Mouse (Mus musculus): ENCODE measurements around the gene Echs1. TPM values are rescaled to one million over a fixed set of nuclear protein-coding genes. Genes with fewer than 3 reads are reported as not detected.
"Not testable (repeated sequence)": the region's sequence is repeated elsewhere in the genome, so short reads cannot be mapped to it uniquely, and the experiment has no call there.

Gene Echs1
- polyA plus RNA-seq, 1 experiment, result 45.7 TPM

GRCm38 (mm10) chr7:140137135-140138020 lies 21.1 kb upstream of the Echs1 start, which contains the start of gene Mtg1:
Mtg1 (plus strand) TSS chr7:140137564.
- Histone ChIP-seq H3K4me3 (ENCODE audit: insufficient read depth, low read length) (peak within 1 kb of the TSS; percentile 98), H3K27ac (ENCODE audit: insufficient read depth, low read depth, low read length) (peak within 1 kb of the TSS; percentile 86), H3K4me1 (ENCODE audit: control insufficient read depth, insufficient read depth, low read length) (peaks cover 16% of the 10 kb centered on the region)
- no peak for TF ChIP-seq CTCF (IDR thresholded peaks at IDR 0.05; ENCODE audit: low read depth, low read length)
- no peak for TF ChIP-seq POLR2A (IDR thresholded peaks at IDR 0.05; ENCODE audit: borderline replicate concordance, low read depth, low read length)

- TF ChIP-seq CTCF (IDR thresholded peaks at IDR 0.05; ENCODE audit: low read depth, low read length), result no peak
- no peak for TF ChIP-seq POLR2A (IDR thresholded peaks at IDR 0.05; ENCODE audit: borderline replicate concordance, low read depth, low read length)
- H3K4me1 ChIP-seq (ENCODE audit: control insufficient read depth, insufficient read depth, low read length), result peaks cover 19% of the 10 kb centered on the region
Observed at GRCm38 (mm10) chr7:140135106-140135770, 19.0 kb upstream of the Echs1 start.

GRCm38 (mm10) chr7:140134033-140134432 lies 17.8 kb upstream of the Echs1 start:
- H3K4me1 ChIP-seq (ENCODE audit: control insufficient read depth, insufficient read depth, low read length), result peaks cover 21% of the 10 kb centered on the region

More at GRCm38 (mm10) chr7:140135106-140135770, 19.0 kb upstream of the Echs1 start:
- no peak overlapping the region for H3K27ac ChIP-seq (ENCODE audit: insufficient read depth, low read depth, low read length)
- H3K4me3 ChIP-seq (ENCODE audit: insufficient read depth, low read length), result no peak overlapping the region

GRCm38 (mm10) chr7:140132184-140132583 lies 15.9 kb upstream of the Echs1 start:
- not testable (repeated sequence) for H3K27ac ChIP-seq (ENCODE audit: insufficient read depth, low read depth, low read length); H3K4me3 ChIP-seq (ENCODE audit: insufficient read depth, low read length)
- peaks cover 36% of the 10 kb centered on the region for H3K4me1 ChIP-seq (ENCODE audit: control insufficient read depth, insufficient read depth, low read length)

More at GRCm38 (mm10) chr7:140134033-140134432, 17.8 kb upstream of the Echs1 start:
- H3K27ac ChIP-seq (ENCODE audit: insufficient read depth, low read depth, low read length); H3K4me3 ChIP-seq (ENCODE audit: insufficient read depth, low read length): not testable (repeated sequence)

DNA sequence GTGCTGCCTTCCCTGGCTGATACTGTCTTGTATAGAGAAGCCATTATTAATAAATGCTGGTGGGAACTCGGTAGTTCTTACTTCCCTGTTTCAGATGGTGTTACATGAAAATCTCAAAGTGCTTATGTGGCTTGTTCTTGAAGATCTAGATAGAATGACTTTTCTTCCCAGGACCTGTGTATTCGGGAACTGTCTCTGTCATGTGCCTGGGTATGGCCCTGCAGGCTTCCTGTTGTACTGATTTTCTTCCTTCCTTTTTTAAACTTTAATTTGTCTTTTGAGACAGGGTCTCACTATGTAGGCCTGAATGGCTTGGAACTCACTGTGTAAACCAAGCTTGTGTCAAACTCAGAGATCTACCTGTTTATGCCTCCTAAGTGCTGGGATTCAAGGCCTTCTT lies 11.6 kb upstream of the Echs1 start:
- Histone ChIP-seq H3K4me3 (ENCODE audit: insufficient read depth, low read length) (peak overlapping the region; percentile 36), H3K4me1 (ENCODE audit: control insufficient read depth, insufficient read depth, low read length) (peaks cover 30% of the 10 kb centered on the region), H3K27ac (ENCODE audit: insufficient read depth, low read depth, low read length) (peak overlapping the region; percentile 96)
- no peak for TF ChIP-seq POLR2A (IDR thresholded peaks at IDR 0.05; ENCODE audit: borderline replicate concordance, low read depth, low read length)
- no peak for TF ChIP-seq CTCF (IDR thresholded peaks at IDR 0.05; ENCODE audit: low read depth, low read length)

DNA sequence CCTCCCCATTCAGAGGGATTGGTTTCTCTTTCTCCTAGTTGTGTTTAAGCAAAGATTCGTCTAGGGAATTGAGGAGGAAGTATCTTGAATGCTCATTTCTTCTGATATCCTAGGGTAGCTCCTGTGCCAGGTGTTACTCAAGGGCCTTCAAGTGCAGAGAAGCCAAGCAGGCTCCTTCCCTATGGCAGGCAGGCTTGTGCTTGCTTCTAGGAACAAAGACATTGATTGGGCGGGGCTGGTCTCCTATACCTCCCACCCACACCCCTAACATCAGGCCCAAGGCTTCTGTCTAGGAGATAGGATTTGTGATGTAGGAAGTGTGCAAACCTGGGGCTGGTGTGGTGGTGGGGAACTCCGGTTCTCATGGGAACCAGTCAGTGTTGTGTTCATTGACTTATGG lies 10.7 kb upstream of the Echs1 start:
- peak overlapping the region; percentile 92 for H3K27ac ChIP-seq (ENCODE audit: insufficient read depth, low read depth, low read length)
- TF ChIP-seq CTCF (IDR thresholded peaks at IDR 0.05; ENCODE audit: low read depth, low read length), result no peak
- TF ChIP-seq POLR2A (IDR thresholded peaks at IDR 0.05; ENCODE audit: borderline replicate concordance, low read depth, low read length), result no peak

DNA sequence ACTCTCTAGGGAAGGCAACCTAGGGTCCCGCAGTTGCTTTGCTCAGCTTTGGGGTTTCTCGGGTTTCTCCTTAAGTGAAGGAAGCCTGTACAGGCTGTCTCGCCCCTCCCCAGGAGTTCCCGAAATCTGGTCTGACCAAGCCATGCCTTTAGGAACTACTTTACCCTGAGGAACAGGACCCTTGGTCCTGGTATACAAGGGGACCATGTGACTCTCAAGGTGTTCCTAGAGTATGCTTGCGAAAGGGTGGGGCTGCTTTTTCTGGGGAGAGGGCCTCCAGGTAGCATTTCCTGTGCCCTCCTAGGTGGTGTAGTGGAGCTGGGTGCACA lies 9.7 kb upstream of the Echs1 start:
- TF ChIP-seq CTCF (IDR thresholded peaks at IDR 0.05; ENCODE audit: low read depth, low read length), result no peak
- TF ChIP-seq POLR2A (IDR thresholded peaks at IDR 0.05; ENCODE audit: borderline replicate concordance, low read depth, low read length), result no peak
- Histone ChIP-seq H3K27ac (ENCODE audit: insufficient read depth, low read depth, low read length) (peak overlapping the region; percentile 37), H3K4me3 (ENCODE audit: insufficient read depth, low read length) (peak overlapping the region; percentile 94), H3K4me1 (ENCODE audit: control insufficient read depth, insufficient read depth, low read length) (peaks cover 26% of the 10 kb centered on the region)

More for the DNA sequence above, 10.7 kb upstream of the Echs1 start:
- Histone ChIP-seq H3K4me1 (ENCODE audit: control insufficient read depth, insufficient read depth, low read length) (peaks cover 28% of the 10 kb centered on the region), H3K4me3 (ENCODE audit: insufficient read depth, low read length) (peak overlapping the region; percentile 36)

GRCm38 (mm10) chr7:140125278-140126021 lies 9.2 kb upstream of the Echs1 start:
- peak overlapping the region; percentile 37 for H3K27ac ChIP-seq (ENCODE audit: insufficient read depth, low read depth, low read length)
- H3K4me3 ChIP-seq (ENCODE audit: insufficient read depth, low read length), result peak overlapping the region; percentile 94
- peaks cover 26% of the 10 kb centered on the region for H3K4me1 ChIP-seq (ENCODE audit: control insufficient read depth, insufficient read depth, low read length)
- TF ChIP-seq CTCF (IDR thresholded peaks at IDR 0.05; ENCODE audit: low read depth, low read length) (no peak), POLR2A (IDR thresholded peaks at IDR 0.05; ENCODE audit: borderline replicate concordance, low read depth, low read length) (no peak)

GRCm38 (mm10) chr7:140124382-140124781 lies 8.1 kb upstream of the Echs1 start:
- Histone ChIP-seq H3K4me3 (ENCODE audit: insufficient read depth, low read length) (no peak overlapping the region), H3K4me1 (ENCODE audit: control insufficient read depth, insufficient read depth, low read length) (peaks cover 26% of the 10 kb centered on the region), H3K27ac (ENCODE audit: insufficient read depth, low read depth, low read length) (no peak overlapping the region)
- TF ChIP-seq CTCF (IDR thresholded peaks at IDR 0.05; ENCODE audit: low read depth, low read length) (no peak), POLR2A (IDR thresholded peaks at IDR 0.05; ENCODE audit: borderline replicate concordance, low read depth, low read length) (no peak)

GRCm38 (mm10) chr7:140122765-140123164 lies 6.5 kb upstream of the Echs1 start:
- Histone ChIP-seq H3K4me1 (ENCODE audit: control insufficient read depth, insufficient read depth, low read length) (peaks cover 15% of the 10 kb centered on the region), H3K4me3 (ENCODE audit: insufficient read depth, low read length) (no peak overlapping the region), H3K27ac (ENCODE audit: insufficient read depth, low read depth, low read length) (no peak overlapping the region)
- TF ChIP-seq CTCF (IDR thresholded peaks at IDR 0.05; ENCODE audit: low read depth, low read length) (no peak), POLR2A (IDR thresholded peaks at IDR 0.05; ENCODE audit: borderline replicate concordance, low read depth, low read length) (no peak)
